Mouse (Mus musculus) hindbrain, embryonic 14.5 days (tissue): ENCODE results near the gene Cotl1. TPM values are rescaled to one million over a fixed set of nuclear protein-coding genes. Genes with fewer than 3 reads are reported as not detected.
"Not testable (repeated sequence)": the region's sequence is repeated elsewhere in the genome, so short reads cannot be mapped to it uniquely, and the experiment has no call there.

Experiments
- ATAC-seq: fragments of 200-750 bp; cut with Nextera tagmentation; 2 replicates; pipeline ENCODE4 v1.8.0; 2017; ENCODE audit warnings: moderate number of reproducible peaks, mild to moderate bottlenecking, moderate TSS enrichment, moderate library complexity; ENCODE audit not compliant: low FRiP score
- DNase-seq: peaks from one replicate; pipeline ENCODE4 v3.0.0-alpha.2; 2015; ENCODE audit warnings: low spot score
- H3K27ac ChIP-seq: fragments of 300-500 bp; sonication (generic); 2 replicates; pipeline ENCODE4 v1.5.1; 2014; ENCODE audit warnings: mild to moderate bottlenecking, moderate library complexity
- H3K27me3 ChIP-seq: fragments of 300-500 bp; sonication (generic); 2 replicates; pipeline ENCODE4 v1.6.1; 2014; ENCODE audit warnings: mild to moderate bottlenecking, low read length, mixed read lengths; ENCODE audit not compliant: control insufficient read depth, insufficient read depth
- H3K36me3 ChIP-seq: fragments of 300-500 bp; sonication (generic); replicated peaks from 2 replicates; pipeline ENCODE4 v1.6.1; 2014; ENCODE audit not compliant: control insufficient read depth, insufficient read depth
- H3K4me1 ChIP-seq: fragments of 300-500 bp; sonication (generic); replicated peaks from 2 replicates; pipeline ENCODE4 v1.6.1; 2014; ENCODE audit warnings: antibody characterized with exemption, low read length, mixed read lengths; ENCODE audit not compliant: control insufficient read depth, insufficient read depth
- H3K4me2 ChIP-seq: fragments of 300-500 bp; sonication (generic); replicated peaks from 2 replicates; pipeline ENCODE4 v1.6.1; 2014; ENCODE audit warnings: mild to moderate bottlenecking, moderate library complexity
- H3K4me3 ChIP-seq: fragments of 300-500 bp; sonication (generic); replicated peaks from 2 replicates; pipeline ENCODE4 v1.5.1; 2014; ENCODE audit warnings: mild to moderate bottlenecking, low read length
- H3K9ac ChIP-seq: fragments of 300-500 bp; sonication (generic); 2 replicates; pipeline ENCODE4 v1.6.1; 2014
- H3K9me3 ChIP-seq: fragments of 300-500 bp; sonication (generic); 2 replicates; pipeline ENCODE4 v1.6.1; 2016; ENCODE audit warnings: low read length; ENCODE audit not compliant: control insufficient read depth
- WGBS: fragments of 180-500 bp; shearing (Covaris S2); extraction: QIAGEN DNeasy Blood & Tissue Kit; methylation state at CpG from one replicate; pipeline ENCODE4 v1.1.7; 2014; 5-methylcytosine and 5-hydroxymethylcytosine counted together
- polyA plus RNA-seq: library from polyadenylated mRNA; unstranded; fragments of >200 nt; fragmentation: Nextera tagmentation; extraction: Ambion mirVana; gene quantifications from 2 replicates; pipeline ENCODE4 v1.2.1, GENCODE M21; 2014

Cotl1 gene
- polyA plus RNA-seq, 1 experiment from 2014 or later: 238 TPM

DNA sequence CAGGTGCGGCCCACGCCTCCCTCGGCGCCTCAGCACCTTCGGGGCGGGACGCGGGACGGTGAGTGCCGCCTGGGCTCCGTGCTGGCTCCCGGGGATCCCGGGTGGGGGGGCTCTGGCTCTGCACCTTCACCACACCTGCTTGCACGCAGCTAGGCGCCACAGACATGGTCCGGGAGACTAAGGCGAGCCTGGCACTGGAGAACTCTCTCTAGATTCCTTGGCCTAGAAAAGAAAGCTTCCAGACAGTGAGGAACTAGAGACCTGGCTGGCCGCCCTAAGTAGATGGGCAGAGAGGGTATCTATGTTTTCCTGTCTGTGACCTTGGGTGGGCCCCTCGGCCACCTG is 22.0 kb upstream of the Cotl1 start:
- H3K36me3 ChIP-seq: no peaks in the 10 kb centered on the region
- H3K27me3 ChIP-seq: no peaks in the 10 kb centered on the region
- DNase-seq (no peak), ATAC-seq (no peak)
- H3K4me1 ChIP-seq: peaks cover 12% of the 10 kb centered on the region; the same call in 1 of the 2 replicates
- peak overlapping the region; percentile 72 for H3K4me2 ChIP-seq
- peak overlapping the region; percentile 32; the same call in 1 of the 2 replicates for H3K27ac ChIP-seq
- H3K9ac ChIP-seq: peak overlapping the region; percentile 68
- H3K9me3 ChIP-seq: no peaks in the 10 kb centered on the region
- WGBS: under 1% methylated on average over 18 of the region's 19 CpGs
- H3K4me3 ChIP-seq: peak overlapping the region; percentile 59

DNA sequence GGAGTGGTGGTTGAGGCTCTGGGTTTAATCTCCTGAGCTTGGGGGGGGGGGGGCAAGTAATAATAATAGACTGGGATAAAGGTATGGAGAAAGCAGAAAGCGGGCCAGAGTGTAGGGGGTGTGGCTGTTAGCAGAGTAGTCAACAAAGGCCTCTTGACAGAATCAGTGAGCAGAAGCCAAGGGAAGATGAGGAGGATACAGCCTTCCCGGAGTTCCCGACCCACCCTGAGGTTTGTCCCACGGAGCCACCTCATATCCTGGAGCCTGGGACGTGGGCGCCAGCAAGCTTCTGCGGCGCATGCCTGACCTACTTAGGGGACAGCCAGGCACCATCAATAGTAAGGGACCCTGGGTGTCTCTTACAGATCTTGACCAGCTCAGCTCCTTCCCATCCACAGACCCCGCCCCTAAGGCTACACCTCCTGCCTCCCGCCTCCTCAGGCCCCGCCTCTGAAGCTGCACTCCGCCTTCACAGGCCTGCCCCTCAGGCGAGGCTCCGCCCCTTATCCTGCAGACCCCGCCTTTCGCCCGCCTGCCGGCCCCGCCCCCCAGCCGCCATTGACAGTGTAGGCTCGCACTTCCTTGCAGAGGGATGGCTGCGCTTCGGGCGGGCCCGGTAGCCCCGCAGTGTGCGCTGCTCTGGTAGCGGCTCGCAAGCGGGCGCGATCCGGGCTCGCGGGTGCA is 21.5 kb upstream of the Cotl1 start, which contains the start of gene Klhl36:
TSS of gene Klhl36 (plus strand) at position 561 of the 684 bp plus-strand sequence.
- Histone ChIP-seq H3K4me2 (peak within 1 kb of the TSS; percentile 72), H3K9me3 (no peaks in the 10 kb centered on the region), H3K27ac (peak within 1 kb of the TSS; percentile 32; the same call in 1 of the 2 replicates), H3K4me1 (peaks cover 12% of the 10 kb centered on the region; the same call in 1 of the 2 replicates), H3K27me3 (no peaks in the 10 kb centered on the region), H3K9ac (peak within 1 kb of the TSS; percentile 68), H3K4me3 (peak within 1 kb of the TSS; percentile 59), H3K36me3 (no peaks in the 10 kb centered on the region)
- 1% methylated on average over 34 of the region's 35 CpGs for WGBS
- peak; percentile 95 for ATAC-seq
- DNase-seq: peak; percentile 91

DNA sequence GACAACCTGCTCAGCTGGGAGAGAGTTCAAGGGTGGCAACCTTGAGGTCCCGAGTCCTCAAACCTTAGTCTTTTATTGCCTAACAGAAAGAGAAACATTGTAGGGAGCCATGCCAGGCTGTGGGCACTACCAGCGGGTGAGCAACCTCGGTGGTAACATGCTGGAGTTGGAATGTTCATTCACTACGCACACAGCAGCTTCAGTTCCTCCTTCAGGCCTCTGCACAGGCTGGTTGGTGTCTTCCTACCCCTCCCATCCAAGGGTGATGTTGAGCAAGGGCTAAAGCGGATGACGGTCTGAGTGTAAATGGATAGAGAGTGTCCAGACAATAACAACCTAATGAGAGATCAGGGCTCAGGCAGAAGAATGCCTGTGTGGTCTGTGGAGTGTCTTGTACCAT is 17.4 kb upstream of the Cotl1 start:
- H3K4me1 ChIP-seq: peaks cover 3% of the 10 kb centered on the region; the same call in 1 of the 2 replicates
- WGBS: 76% methylated on average over 6 of the region's 6 CpGs
- H3K4me3 ChIP-seq: no peak overlapping the region
- no peak overlapping the region for H3K4me2 ChIP-seq
- no peak overlapping the region for H3K9ac ChIP-seq
- H3K9me3 ChIP-seq: no peaks in the 10 kb centered on the region
- DNase-seq: no peak
- H3K36me3 ChIP-seq: no peaks in the 10 kb centered on the region
- no peak overlapping the region for H3K27ac ChIP-seq
- no peaks in the 10 kb centered on the region for H3K27me3 ChIP-seq
- ATAC-seq: no peak

DNA sequence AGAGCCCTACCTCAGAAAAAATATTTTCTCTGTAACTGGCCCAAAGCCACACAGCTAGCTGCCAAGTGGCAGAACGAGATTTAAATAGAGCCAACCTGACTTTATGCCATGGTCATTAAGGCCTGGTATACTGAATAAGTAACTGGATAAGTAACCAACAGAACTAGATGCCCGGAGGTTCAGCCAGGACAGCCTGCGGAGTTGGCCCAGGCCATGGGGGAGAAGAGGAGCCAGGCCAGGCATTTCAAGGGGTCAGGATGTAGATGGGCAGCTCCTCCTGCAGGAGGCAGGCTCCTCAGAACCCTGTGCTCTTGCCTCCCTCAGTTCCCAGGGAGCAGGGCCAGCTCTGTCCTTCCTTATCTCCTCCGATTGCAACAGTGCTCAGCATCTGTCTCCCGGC is 15.3 kb upstream of the Cotl1 start:
- ATAC-seq (no peak), DNase-seq (no peak)
- Histone ChIP-seq H3K27ac (no peak overlapping the region), H3K36me3 (no peaks in the 10 kb centered on the region), H3K9ac (no peak overlapping the region), H3K4me2 (no peak overlapping the region), H3K4me1 (no peaks in the 10 kb centered on the region), H3K4me3 (no peak overlapping the region), H3K27me3 (no peaks in the 10 kb centered on the region), H3K9me3 (no peaks in the 10 kb centered on the region)
- WGBS: 87% methylated on average over 5 of the region's 5 CpGs

DNA sequence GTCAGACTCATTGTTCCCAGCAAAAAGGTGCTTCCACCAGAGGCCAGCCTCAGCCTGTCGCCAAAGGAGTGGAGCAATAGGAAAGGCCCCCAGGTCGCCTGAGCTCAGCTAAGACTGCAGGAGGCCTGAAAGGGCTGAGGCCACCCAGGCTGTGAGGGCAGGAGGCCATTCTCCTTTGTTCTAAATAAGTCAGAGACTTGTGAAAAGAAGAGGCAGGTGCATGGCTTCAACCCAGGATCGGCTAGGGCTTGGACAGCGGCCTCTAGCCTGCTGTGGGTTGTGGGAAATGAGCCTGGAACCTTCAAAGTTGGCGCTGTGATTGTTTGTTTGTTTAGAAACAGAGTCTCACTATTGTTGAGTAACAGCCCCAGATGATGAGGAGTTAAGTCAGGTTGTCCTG is 13.7 kb upstream of the Cotl1 start:
- H3K27me3 ChIP-seq: no peaks in the 10 kb centered on the region
- DNase-seq (no peak), ATAC-seq (no peak)
- H3K4me1 ChIP-seq: no peaks in the 10 kb centered on the region
- no peak overlapping the region for H3K27ac ChIP-seq
- WGBS: 25% methylated on average over 5 of the region's 5 CpGs
- no peaks in the 10 kb centered on the region for H3K9me3 ChIP-seq
- H3K9ac ChIP-seq: no peak overlapping the region
- no peak overlapping the region for H3K4me3 ChIP-seq
- H3K4me2 ChIP-seq: no peak overlapping the region
- no peaks in the 10 kb centered on the region for H3K36me3 ChIP-seq

DNA sequence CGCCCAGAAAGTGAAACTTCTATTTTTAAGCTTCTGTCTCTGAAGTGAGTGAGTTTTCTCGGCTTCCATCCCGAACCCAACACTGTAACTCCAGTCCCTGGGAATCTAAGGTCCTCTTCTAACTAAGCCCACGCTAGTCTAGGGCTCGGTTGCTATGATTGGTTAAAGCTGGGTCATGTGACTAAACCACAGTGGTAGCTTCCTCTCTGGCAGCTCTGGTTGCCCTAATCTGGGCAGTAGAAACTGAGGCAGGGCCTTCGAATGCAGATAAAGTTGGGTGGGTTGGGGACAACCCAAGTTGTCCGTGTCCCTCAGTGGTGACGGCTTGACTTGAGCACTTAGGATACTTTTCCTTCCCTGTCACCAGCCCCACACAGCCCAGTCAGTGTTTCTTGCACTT is 13.2 kb upstream of the Cotl1 start:
- no peaks in the 10 kb centered on the region for H3K9me3 ChIP-seq
- H3K4me3 ChIP-seq: no peak overlapping the region
- ATAC-seq (no peak), DNase-seq (no peak)
- no peak overlapping the region for H3K27ac ChIP-seq
- no peaks in the 10 kb centered on the region for H3K4me1 ChIP-seq
- H3K27me3 ChIP-seq: no peaks in the 10 kb centered on the region
- no peak overlapping the region for H3K9ac ChIP-seq
- WGBS: 64% methylated on average over 8 of the region's 8 CpGs
- H3K36me3 ChIP-seq: no peaks in the 10 kb centered on the region
- no peak overlapping the region for H3K4me2 ChIP-seq

DNA sequence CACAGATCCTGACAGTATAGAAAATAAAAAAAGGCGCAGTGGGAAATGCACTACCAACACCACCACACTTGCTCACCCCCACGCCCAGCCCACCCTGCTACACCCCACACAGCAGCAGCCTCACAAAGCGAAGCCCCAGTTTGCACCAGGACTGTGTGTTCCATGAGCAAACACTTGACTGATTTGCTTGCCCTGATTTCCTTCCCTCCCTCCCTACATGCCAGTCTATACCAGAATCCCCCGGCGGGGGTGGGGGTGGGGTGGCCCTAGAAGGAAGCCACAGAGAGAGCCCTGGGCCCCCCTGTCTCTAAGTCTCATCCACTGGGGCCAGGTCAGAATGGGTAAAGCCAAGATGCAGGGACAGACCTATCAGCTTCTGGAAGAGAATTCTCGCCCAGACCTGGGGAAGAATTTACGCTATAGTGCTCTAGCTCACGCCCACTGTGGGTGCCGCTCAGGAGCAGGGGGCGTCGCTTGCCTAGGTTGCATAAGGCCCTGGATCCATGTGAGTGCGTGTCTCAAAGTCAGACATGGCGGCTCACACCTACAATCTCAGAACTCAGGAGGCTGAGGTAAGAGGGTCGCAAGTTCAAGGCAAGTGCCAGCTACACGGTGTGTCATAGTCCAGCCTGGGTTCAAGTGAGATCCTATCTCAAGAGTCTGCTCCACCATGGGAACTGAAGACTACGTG is 7.0 kb upstream of the Cotl1 start:
- H3K9me3 ChIP-seq: no peaks in the 10 kb centered on the region
- WGBS: 93% methylated on average over 16 of the region's 16 CpGs
- H3K4me1 ChIP-seq: no peaks in the 10 kb centered on the region
- DNase-seq: no peak
- no peak for ATAC-seq
- no peak overlapping the region for H3K9ac ChIP-seq
- no peaks in the 10 kb centered on the region for H3K27me3 ChIP-seq
- no peak overlapping the region for H3K4me3 ChIP-seq
- H3K4me2 ChIP-seq: no peak overlapping the region
- H3K27ac ChIP-seq: no peak overlapping the region
- no peaks in the 10 kb centered on the region for H3K36me3 ChIP-seq

DNA sequence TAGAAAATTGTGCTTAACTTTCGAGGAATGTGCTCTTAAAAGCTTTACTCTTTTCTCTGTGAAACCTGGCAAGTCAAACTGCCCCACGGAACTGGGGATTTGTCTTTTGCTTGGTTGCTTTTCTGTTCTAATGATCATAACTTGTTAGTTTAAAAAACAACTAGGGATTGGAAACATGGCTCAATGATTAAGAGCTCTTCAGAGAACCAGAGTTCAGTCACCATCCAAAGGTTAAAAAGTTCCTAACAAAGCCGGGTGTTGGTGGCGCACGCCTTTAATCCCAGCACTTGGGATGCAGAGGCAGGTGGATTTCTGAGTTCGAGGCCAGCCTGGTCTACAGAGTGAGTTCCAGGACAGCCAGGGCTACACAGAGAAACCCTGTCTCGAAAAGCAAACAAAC is 5.4 kb upstream of the Cotl1 start:
- H3K4me1 ChIP-seq, H3K27ac ChIP-seq, DNase-seq, H3K9me3 ChIP-seq, H3K27me3 ChIP-seq, H3K36me3 ChIP-seq, H3K4me3 ChIP-seq, H3K4me2 ChIP-seq, ATAC-seq, H3K9ac ChIP-seq: not testable (repeated sequence)
- WGBS: 86% methylated on average over 7 of the region's 7 CpGs

DNA sequence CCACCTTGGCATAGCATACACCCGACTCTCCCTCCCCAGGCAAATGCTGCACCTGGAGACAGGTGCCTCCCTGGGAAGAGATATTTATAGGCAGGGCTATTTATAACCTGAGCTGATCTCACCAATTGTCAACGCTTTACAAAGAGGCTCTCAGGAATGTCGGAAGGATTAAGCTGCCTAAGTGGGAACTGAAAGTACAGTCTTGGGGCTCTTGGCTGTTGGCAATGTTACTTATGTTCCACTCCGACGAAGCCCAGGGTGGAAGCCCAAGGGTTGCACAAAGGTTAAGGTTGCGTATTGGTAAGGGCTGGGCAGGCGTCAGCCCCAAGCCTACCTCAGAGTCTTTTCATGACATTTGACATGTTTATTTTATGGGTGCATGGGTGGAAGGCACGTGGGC is 4.2 kb upstream of the Cotl1 start:
- DNase-seq: no peak
- 54% methylated on average over 8 of the region's 8 CpGs for WGBS
- Histone ChIP-seq H3K4me1 (peaks cover 8% of the 10 kb centered on the region), H3K4me3 (no peak overlapping the region), H3K9me3 (no peaks in the 10 kb centered on the region), H3K9ac (no peak overlapping the region), H3K36me3 (no peaks in the 10 kb centered on the region), H3K27ac (no peak overlapping the region), H3K27me3 (no peaks in the 10 kb centered on the region), H3K4me2 (no peak overlapping the region)
- ATAC-seq: no peak
